Mouse (Mus musculus): ENCODE results near the gene Col11a2. TPM values are rescaled to one million over a fixed set of nuclear protein-coding genes. Genes with fewer than 3 reads are reported as not detected.

Gene Col11a2
- polyA plus RNA-seq, 1 experiment from 2014 or later: 4.3 TPM

GRCm38 (mm10) chr17:34034064-34034463, 5.2 kb upstream of the Col11a2 start:
- Histone ChIP-seq H3K9ac (no peak overlapping the region), H3K9me3 (ENCODE audit: low read depth, low read length) (no peaks in the 10 kb centered on the region), H3K36me3 (ENCODE audit: insufficient read depth) (peaks cover 57% of the 10 kb centered on the region), H3K4me3 (ENCODE audit: low read depth, low read length) (no peak overlapping the region), H3K27me3 (ENCODE audit: insufficient read depth, low read length) (0 out of 2 replicates have a peak, but pooled peaks cover 3% of the 10 kb centered on the region), H3K27ac (ENCODE audit: low read depth) (no peak overlapping the region), H3K4me1 (ENCODE audit: insufficient read depth) (peaks cover 21% of the 10 kb centered on the region; the same call in 1 of the 2 replicates), H3K4me2 (no peak overlapping the region)
- peak; percentile 71 for TF ChIP-seq CTCF (IDR thresholded peaks at IDR 0.05; ENCODE audit: low read depth)
- ATAC-seq (ENCODE audit: insufficient read depth): no peak
- 70% methylated on average over 10 of the region's 10 CpGs for whole genome bisulfite sequencing
- peak; percentile 73 for DNase-seq

GRCm38 (mm10) chr17:34035517-34035916, 3.7 kb upstream of the Col11a2 start:
- WGBS: 75% methylated on average over 8 of the region's 9 CpGs
- Histone ChIP-seq H3K9me3 (ENCODE audit: low read depth, low read length) (no peaks in the 10 kb centered on the region), H3K27me3 (ENCODE audit: insufficient read depth, low read length) (0 out of 2 replicates have a peak, but pooled peaks cover 3% of the 10 kb centered on the region), H3K36me3 (ENCODE audit: insufficient read depth) (peaks cover 44% of the 10 kb centered on the region), H3K4me1 (ENCODE audit: insufficient read depth) (peaks cover 13% of the 10 kb centered on the region; the same call in 1 of the 2 replicates), H3K4me3 (ENCODE audit: low read depth, low read length) (no peak overlapping the region), H3K4me2 (no peak overlapping the region), H3K9ac (no peak overlapping the region), H3K27ac (ENCODE audit: low read depth) (no peak overlapping the region)
- DNase-seq: no peak
- TF ChIP-seq CTCF (IDR thresholded peaks at IDR 0.05; ENCODE audit: low read depth): no peak
- ATAC-seq (ENCODE audit: insufficient read depth): no peak

GRCm38 (mm10) chr17:34036647-34037046, 2.6 kb upstream of the Col11a2 start:
- Histone ChIP-seq H3K36me3 (ENCODE audit: insufficient read depth) (peaks cover 44% of the 10 kb centered on the region), H3K9ac (no peak overlapping the region), H3K27ac (ENCODE audit: low read depth) (no peak overlapping the region), H3K27me3 (ENCODE audit: insufficient read depth, low read length) (0 out of 2 replicates have a peak, but pooled peaks cover 3% of the 10 kb centered on the region), H3K4me1 (ENCODE audit: insufficient read depth) (peaks cover 13% of the 10 kb centered on the region; the same call in 1 of the 2 replicates), H3K4me2 (no peak overlapping the region), H3K4me3 (ENCODE audit: low read depth, low read length) (no peak overlapping the region), H3K9me3 (ENCODE audit: low read depth, low read length) (no peaks in the 10 kb centered on the region)
- WGBS: 76% methylated on average over 10 of the region's 10 CpGs
- DNase-seq (peak; percentile 3), ATAC-seq (ENCODE audit: insufficient read depth) (no peak)
- no peak for TF ChIP-seq CTCF (IDR thresholded peaks at IDR 0.05; ENCODE audit: low read depth)

GRCm38 (mm10) chr17:34037241-34037640, 2.0 kb upstream of the Col11a2 start:
- Histone ChIP-seq H3K4me2 (no peak overlapping the region), H3K4me3 (ENCODE audit: low read depth, low read length) (no peak overlapping the region), H3K27me3 (ENCODE audit: insufficient read depth, low read length) (0 out of 2 replicates have a peak, but pooled peaks cover 4% of the 10 kb centered on the region), H3K9me3 (ENCODE audit: low read depth, low read length) (no peaks in the 10 kb centered on the region), H3K27ac (ENCODE audit: low read depth) (no peak overlapping the region), H3K4me1 (ENCODE audit: insufficient read depth) (peaks cover 13% of the 10 kb centered on the region; the same call in 1 of the 2 replicates), H3K9ac (no peak overlapping the region), H3K36me3 (ENCODE audit: insufficient read depth) (peaks cover 44% of the 10 kb centered on the region)
- TF ChIP-seq CTCF (IDR thresholded peaks at IDR 0.05; ENCODE audit: low read depth): no peak
- ATAC-seq (ENCODE audit: insufficient read depth): no peak
- WGBS: 82% methylated on average over 7 of the region's 7 CpGs
- DNase-seq: no peak

GRCm38 (mm10) chr17:34038440-34038839, 797 bp upstream of the Col11a2 start:
- 5% methylated on average over 21 of the region's 21 CpGs for WGBS
- Histone ChIP-seq H3K4me1 (ENCODE audit: insufficient read depth) (peaks cover 9% of the 10 kb centered on the region; the same call in 1 of the 2 replicates), H3K4me3 (ENCODE audit: low read depth, low read length) (peak overlapping the region; percentile 20), H3K27me3 (ENCODE audit: insufficient read depth, low read length) (0 out of 2 replicates have a peak, but pooled peaks cover 6% of the 10 kb centered on the region), H3K36me3 (ENCODE audit: insufficient read depth) (peaks cover 44% of the 10 kb centered on the region), H3K9me3 (ENCODE audit: low read depth, low read length) (no peaks in the 10 kb centered on the region), H3K4me2 (peak overlapping the region; percentile 56), H3K9ac (peak overlapping the region; percentile 27; the same call in 1 of the 2 replicates), H3K27ac (ENCODE audit: low read depth) (no peak overlapping the region; the same call in 1 of the 2 replicates)
- TF ChIP-seq CTCF (IDR thresholded peaks at IDR 0.05; ENCODE audit: low read depth): no peak
- DNase-seq: peak; percentile 53
- no peak; the same call in 1 of the 2 replicates for ATAC-seq (ENCODE audit: insufficient read depth)

- 13% methylated on average over 17 of the region's 17 CpGs for WGBS
- Histone ChIP-seq H3K27me3 (ENCODE audit: insufficient read depth, low read length) (0 out of 2 replicates have a peak, but pooled peaks cover 6% of the 10 kb centered on the region), H3K4me3 (ENCODE audit: low read depth, low read length) (peak overlapping the region; percentile 20; the same call in 1 of the 2 replicates), H3K4me2 (peak overlapping the region; percentile 56), H3K9me3 (ENCODE audit: low read depth, low read length) (no peaks in the 10 kb centered on the region), H3K9ac (peak overlapping the region; percentile 27), H3K27ac (ENCODE audit: low read depth) (no peak overlapping the region), H3K36me3 (ENCODE audit: insufficient read depth) (peaks cover 32% of the 10 kb centered on the region), H3K4me1 (ENCODE audit: insufficient read depth) (peaks cover 9% of the 10 kb centered on the region; the same call in 1 of the 2 replicates)
- no peak for TF ChIP-seq CTCF (IDR thresholded peaks at IDR 0.05; ENCODE audit: low read depth)
- ATAC-seq (ENCODE audit: insufficient read depth): peak; percentile 8; the same call in 1 of the 2 replicates
- DNase-seq: peak; percentile 25
Measured at GRCm38 (mm10) chr17:34039562-34040450, 569 bp downstream of the Col11a2 start.

GRCm38 (mm10) chr17:34045941-34046340, 6.7 kb downstream of the Col11a2 start:
- ATAC-seq (ENCODE audit: insufficient read depth) (no peak), DNase-seq (no peak)
- Histone ChIP-seq H3K9me3 (ENCODE audit: low read depth, low read length) (no peaks in the 10 kb centered on the region), H3K27ac (ENCODE audit: low read depth) (no peak overlapping the region), H3K27me3 (ENCODE audit: insufficient read depth, low read length) (0 out of 2 replicates have a peak, but pooled peaks cover 3% of the 10 kb centered on the region), H3K4me1 (ENCODE audit: insufficient read depth) (no peaks in the 10 kb centered on the region), H3K36me3 (ENCODE audit: insufficient read depth) (no peaks in the 10 kb centered on the region), H3K4me3 (ENCODE audit: low read depth, low read length) (no peak overlapping the region), H3K9ac (no peak overlapping the region), H3K4me2 (no peak overlapping the region)
- WGBS: 76% methylated on average over 14 of the region's 14 CpGs
- TF ChIP-seq CTCF (IDR thresholded peaks at IDR 0.05; ENCODE audit: low read depth): no peak

Data from lung, embryonic 14.5 days (tissue).